Mouse (Mus musculus) right cerebral cortex, postnatal 14 days (tissue): ENCODE results near the gene Agtr1a.
A peak's percentile ranks its signal among the peaks of the same experiment; 100 is the strongest.

ENCODE experiments used
- DNase-seq: peaks from one replicate; pipeline ENCODE4 v3.0.0; 2022

The Agtr1a gene

GRCm38 (mm10) chr13:30336148-30336801, at the start of gene Agtr1a:
Gene Agtr1a (plus strand): TSS chr13:30336441.
- DNase-seq, result peak; percentile 17

- DNase-seq, result no peak
These were observed 26.0 kb upstream of the Agtr1a start for GRCm38 (mm10) chr13:30310221-30310620.

- no peak for DNase-seq
These were observed 11.4 kb upstream of the Agtr1a start for GRCm38 (mm10) chr13:30324669-30325346.

GRCm38 (mm10) chr13:30331061-30331460, 5.2 kb upstream of the Agtr1a start:
- no peak for DNase-seq

- no peak for DNase-seq
These were observed 4.4 kb upstream of the Agtr1a start for GRCm38 (mm10) chr13:30331851-30332250.

DNA sequence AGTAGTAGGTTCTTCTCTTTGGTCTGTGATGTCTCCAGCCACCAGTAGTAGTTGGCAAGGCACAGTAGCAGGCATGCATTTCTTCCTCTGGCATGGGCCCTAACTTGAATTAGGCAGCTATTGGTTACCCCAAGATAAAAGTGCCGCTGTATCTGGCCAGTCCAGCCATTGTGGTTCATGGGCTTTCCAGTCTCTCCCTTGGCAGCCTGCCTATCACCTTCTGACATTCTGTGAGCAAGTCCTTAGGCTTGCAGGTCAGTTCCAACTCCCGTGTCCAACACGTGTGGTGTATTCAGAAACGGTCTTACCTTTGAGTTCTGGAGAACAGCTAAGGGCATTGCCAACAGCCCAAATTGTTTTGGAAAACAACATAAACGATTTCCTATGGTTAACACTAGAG, 3.7 kb upstream of the Agtr1a start:
- no peak for DNase-seq

DNA sequence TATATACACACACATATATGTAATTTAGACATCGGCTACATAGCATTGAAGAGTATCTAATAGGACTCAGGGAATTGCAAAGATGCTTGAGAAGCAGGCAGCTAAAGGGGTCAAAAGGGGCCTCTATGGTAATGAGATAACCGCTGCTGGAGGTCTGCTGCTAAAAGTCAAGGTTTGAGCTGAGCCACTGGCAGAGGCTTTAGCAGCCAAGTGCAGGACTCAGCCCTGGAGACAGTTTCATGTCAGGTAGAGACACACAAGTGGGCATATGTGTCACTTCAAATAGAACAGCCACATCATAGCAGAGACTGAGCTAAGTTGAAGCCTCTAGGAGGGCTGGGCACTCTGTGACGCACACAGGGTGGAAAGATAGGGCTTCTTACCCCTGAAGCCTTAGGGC, 1.6 kb upstream of the Agtr1a start:
- no peak for DNase-seq

DNA sequence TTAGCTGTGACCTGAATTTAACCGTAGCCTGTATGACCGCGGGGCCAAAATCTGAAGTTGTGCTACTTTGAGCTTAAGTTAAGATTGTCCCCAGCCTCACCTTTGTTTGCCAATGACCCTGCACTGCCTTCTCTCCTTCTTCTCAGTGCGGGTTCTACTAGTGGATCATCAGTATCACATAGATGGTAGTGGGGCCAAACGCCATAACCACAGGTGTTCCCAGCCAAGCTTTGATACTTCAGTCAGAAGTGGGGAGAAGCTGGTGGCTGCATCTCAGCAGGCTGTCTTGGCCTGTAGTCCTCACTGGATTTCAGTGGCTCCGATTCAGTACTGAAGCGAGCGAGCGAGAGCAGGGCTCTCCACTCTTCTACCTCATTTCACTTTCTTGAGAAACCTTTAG, 672 bp downstream of the Agtr1a start:
- DNase-seq, result no peak

DNA sequence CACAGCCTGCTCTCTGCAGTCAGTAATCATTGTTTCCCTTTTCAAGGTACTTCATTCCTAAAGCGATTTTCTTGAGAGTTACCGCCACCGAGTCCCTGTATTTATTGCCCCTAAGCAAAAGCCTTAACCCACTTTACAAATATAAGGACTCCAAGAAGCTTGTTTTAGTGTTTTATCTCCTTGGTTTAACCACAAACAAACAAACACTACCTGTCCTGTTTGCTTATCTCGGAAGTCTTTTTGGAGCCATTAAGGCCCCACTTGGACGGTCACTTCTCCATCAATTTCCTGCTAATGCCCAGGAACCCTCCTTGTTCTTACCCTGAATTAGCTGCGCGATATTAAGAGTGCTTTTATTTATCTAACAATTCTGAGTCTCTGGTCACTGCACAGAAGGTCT, 1.4 kb downstream of the Agtr1a start:
- DNase-seq, result no peak

- no peak for DNase-seq
These were observed 2.3 kb downstream of the Agtr1a start for GRCm38 (mm10) chr13:30338576-30338975.

- no peak for DNase-seq
These were observed 3.7 kb downstream of the Agtr1a start for GRCm38 (mm10) chr13:30339927-30340326.

DNA sequence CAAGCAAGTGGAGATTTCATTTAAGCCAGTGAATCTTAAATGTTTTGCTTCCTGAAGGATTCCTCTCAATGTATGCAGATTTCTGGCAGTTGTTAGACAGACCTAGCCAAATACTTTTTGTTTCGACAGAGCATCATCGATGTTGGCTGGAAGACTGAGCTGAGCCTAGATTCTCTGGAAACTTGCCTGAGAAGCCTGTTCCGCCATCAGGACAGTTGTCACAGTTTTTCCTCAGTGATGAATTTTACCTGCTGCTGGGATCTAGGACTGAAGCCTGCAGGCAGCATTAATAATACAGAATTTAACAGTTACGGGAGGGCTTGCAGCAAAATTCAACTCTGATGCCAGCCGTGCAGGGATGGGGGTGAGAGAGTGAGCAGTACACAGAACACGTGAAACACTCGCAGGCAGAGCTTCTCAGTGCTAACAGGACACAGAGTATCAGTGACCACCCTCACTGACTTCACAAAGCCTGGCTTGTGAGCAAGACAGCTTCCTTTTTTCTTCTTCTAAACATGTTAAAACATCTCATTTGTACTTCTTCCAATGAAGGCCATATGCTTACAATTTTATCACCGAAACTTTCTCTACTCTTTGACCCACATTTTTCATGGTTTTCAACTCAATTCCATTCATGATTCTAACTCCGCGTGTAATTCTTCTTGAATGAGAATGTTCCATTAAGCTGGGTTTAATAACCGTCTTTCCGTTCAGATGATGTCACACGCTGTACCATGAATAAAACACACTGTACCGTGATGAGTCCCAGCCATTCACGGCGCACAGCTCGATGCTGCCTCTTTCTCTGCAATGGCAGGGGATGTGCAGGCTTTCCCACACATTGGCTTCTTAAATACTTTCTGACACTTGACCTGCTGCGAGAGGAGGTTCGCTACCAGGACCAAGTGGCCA, 6.0 kb downstream of the Agtr1a start:
- DNase-seq, result no peak

DNA sequence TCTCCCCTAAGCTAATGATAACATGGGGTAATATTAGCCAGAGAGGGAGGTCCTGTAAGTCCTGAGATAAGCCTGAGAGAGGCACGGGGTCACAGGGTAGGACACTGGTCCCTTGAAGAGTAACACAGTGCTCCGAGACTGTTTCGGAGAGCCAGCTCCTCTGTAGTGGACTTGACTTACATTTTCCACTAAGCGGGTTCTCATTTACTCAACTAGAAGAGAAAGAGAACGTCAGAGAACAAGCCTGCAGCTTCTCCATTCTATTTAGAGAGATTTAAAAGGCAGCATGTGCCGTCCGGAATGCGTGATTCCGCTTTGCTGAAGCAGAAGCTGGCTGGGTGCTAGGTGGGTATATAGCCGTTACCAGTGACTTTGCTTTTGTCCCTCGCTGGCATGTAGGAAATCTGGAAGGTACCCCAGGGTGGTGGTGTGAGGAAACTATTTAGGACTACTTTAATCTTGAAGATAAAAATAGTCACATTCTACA, 9.2 kb downstream of the Agtr1a start:
- DNase-seq, result no peak

DNA sequence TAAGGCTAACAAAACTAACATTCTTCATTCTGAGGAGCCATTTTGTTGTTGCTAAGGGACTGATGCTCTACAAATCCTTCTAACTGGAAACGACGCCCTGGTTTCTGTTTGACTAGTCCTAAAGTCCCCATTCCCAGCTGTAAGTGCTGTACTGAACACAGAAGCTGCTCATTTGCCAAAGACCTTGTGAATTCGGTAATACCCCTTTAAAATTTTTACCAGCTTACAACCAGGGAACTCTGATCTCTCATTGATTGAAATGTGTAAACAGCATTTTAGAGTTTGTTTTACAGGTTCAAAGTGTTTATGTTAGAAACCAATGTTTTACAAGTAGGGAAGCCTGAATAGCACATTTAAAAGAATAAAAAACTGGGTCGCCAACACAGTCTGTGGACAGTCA, 10.6 kb downstream of the Agtr1a start:
- no peak for DNase-seq

- no peak for DNase-seq
These were observed 12.1 kb downstream of the Agtr1a start for GRCm38 (mm10) chr13:30348306-30348705.

GRCm38 (mm10) chr13:30351966-30352365, 15.7 kb downstream of the Agtr1a start:
- DNase-seq, result no peak

- DNase-seq, result no peak
These were observed 18.8 kb downstream of the Agtr1a start for GRCm38 (mm10) chr13:30354991-30355580.

GRCm38 (mm10) chr13:30355979-30356378, 19.7 kb downstream of the Agtr1a start:
- no peak for DNase-seq

DNA sequence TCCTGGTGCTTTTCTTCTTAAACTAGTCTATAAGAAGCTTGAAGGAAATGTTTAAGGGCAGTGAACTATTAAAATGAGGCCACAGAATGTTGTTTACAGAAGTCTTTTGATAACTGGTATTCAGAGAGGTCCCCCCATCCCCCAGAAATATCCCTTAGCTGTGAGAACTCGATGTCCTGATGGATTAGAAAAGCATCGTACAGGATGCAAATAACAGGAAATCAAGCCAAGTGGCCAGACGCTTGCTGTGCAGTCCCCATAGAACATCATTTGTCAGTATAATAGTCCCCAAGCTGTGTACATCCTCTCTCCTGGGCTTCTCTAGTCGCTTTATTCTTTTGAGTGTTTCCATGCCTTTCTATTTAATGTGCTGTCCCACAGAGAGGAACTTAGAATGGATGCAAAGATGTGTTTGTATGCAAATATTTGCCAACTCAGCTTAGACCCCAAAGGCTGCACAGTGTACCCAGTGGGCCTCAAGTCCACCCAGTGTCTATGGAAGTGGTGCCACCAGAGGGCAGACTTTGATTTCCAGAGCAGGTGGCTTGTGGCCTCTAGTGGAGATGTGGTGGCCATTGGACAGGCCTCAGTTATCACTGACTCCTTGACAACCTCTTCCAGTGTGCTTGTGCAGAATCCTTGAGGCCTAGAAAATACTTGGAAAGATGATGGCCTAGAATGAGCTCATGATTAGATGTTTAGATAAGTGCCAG, 22.4 kb downstream of the Agtr1a start:
- DNase-seq, result no peak

- no peak for DNase-seq
These were observed 23.6 kb downstream of the Agtr1a start for GRCm38 (mm10) chr13:30359886-30360285.

- DNase-seq, result no peak
These were observed 24.8 kb downstream of the Agtr1a start for GRCm38 (mm10) chr13:30361002-30361401.

DNA sequence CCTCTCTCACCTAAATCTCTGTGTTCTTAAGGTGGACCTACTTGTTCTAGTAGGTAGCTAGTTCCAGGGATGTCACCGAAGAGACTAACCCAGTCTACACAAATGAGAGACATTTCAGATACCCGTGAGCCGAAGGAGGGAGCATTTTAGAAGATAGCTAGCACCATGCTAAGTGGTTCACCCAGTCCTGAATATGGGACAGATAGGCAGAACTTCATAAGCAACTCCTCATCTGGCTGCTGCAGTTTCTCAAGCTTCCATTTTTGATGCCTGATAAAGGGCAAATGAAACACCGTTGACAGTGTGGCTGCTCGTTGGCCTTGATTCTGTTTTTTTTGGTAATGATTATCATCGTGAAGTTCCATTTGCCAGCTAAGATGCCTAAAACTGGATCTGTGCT, 25.8 kb downstream of the Agtr1a start:
- DNase-seq, result no peak
